Mouse (Mus musculus): ENCODE data around the gene Top2a.

DNA sequence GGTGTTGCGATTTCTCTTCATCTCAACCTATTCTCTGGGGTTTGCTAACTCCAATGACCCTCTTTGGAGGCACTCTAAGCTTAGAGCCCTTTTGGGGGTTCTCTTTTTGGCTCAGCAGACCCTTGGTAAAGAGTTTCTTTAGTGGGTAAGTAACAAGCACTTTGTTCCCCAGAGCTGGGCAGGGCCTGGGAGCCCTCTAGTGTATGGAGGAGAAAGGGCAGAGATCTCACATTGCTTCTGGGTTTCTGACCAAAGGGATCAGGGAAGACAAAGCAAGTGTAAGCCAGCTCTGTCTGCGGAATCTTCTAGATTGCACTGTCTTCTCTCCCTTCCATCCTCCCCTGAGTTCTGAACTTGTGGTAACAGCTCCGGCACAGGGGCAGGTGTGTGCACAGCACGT lies 11.4 kb upstream of the Top2a start:
- TF ChIP-seq CTCF (IDR thresholded peaks at IDR 0.05; ENCODE audit: low read depth, low read length) (peak; percentile 43), EP300 (IDR thresholded peaks at IDR 0.05; ENCODE audit: insufficient read depth, low read depth, low read length) (no peak)

Measured in ES-Bruce4 (cell line).